ENCODE assay signal across 9 mouse cellular contexts in the genomic region with DNA sequence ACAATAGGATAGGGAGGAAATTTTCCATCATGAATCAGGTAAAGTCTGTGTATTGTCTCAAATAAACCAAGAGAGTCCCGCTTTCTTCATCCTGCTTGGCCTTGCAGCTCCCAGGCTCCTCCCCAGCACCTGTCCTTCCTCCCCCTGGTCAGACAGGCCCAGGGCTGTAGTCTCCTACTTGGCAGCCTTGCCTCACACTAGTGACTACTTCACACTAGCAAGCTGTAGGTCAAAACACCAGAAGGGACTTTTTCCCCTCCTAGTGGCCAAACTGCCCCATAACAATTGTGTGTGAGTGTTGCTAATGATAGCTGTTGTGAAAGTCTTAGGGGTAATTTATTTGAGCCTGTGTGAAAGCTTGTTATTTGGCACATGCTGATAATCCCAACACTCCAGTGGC.
DNase-seq lines count a peak whose midpoint lies in the region; ATAC-seq and TF ChIP-seq lines count a peak whose summit lies in the region.
"Had no signal": no experiment of that assay in that cellular context is flagged by ENCODE, and none has a peak within 500 bp of the region (broad histone marks: within the 10 kb centered on the region; RNA-seq: fewer than 3 reads in every experiment).

No protein-coding gene starts in this region.

- dilution Hi-C loops in CH12.LX (cut with MboI; ENCODE audit: extremely low pct_ligation_motif_present, extremely low pct_unique_long_range_greater_than_20kb, low sequenced_read_pairs): no loop called here

- TF ChIP-seq POLR2A in CH12.LX (IDR thresholded peaks at IDR 0.05; ENCODE audit: low read depth, low read length): no peak

- TF ChIP-seq EP300 in liver, embryonic 14.5 days (IDR thresholded peaks at IDR 0.05; ENCODE audit: low read depth): no peak
- no peak for TF ChIP-seq EP300 in CH12.LX (IDR thresholded peaks at IDR 0.05; ENCODE audit: low read length)

- peak; percentile 40 for TF ChIP-seq CTCF in liver, embryonic 14.5 days (IDR thresholded peaks at IDR 0.05; ENCODE audit: low read depth)
- peak; percentile 48 to 74; a peak in 2 of 4 replicates for TF ChIP-seq CTCF in CH12.LX (conservative IDR thresholded peaks at IDR 0.05 in 1 of 2, IDR thresholded peaks at IDR 0.05 in 1 of 2; ENCODE audit: low read depth in 2 of 2, low read length in 2 of 2)

- no peaks in the 10 kb centered on the region for H3K36me3 ChIP-seq in embryonic facial prominence, embryonic 11.5 days (replicated peaks; ENCODE audit: control insufficient read depth, insufficient read depth, low read depth, low read length)
- H3K36me3 ChIP-seq in embryonic facial prominence, embryonic 10.5 days (replicated peaks): peaks cover 10% of the 10 kb centered on the region
- H3K36me3 ChIP-seq in liver, embryonic 14.5 days (replicated peaks; ENCODE audit: control insufficient read depth, insufficient read depth, low read depth): no peaks in the 10 kb centered on the region
- H3K36me3 ChIP-seq in CH12.LX (replicated peaks in 1 of 2; ENCODE audit: control insufficient read depth in 1 of 2, insufficient read depth in 1 of 2, low read length in 1 of 2): no peaks in the 10 kb centered on the region
- H3K36me3 ChIP-seq: embryonic facial prominence, embryonic 12.5 days had no signal

- DNase-seq in embryonic facial prominence, embryonic 11.5 days (ENCODE audit: low spot score): peak; percentile 28
- no peak for DNase-seq in embryonic facial prominence, embryonic 10.5 days (ENCODE audit: low spot score)
- no peak for DNase-seq in liver, embryonic 14.5 days (ENCODE audit: low read depth in 3 of 3, low spot score in 3 of 3)
- no peak for DNase-seq in liver
- peak; percentile 43 for DNase-seq in CH12.LX (ENCODE audit: extremely low read depth)
- DNase-seq in cerebellum, postnatal 14 days: peak; percentile 48 to 52
- no peak for DNase-seq in right cerebral cortex, adult 18-20 months
- DNase-seq in gastrocnemius, postnatal 25 days: no peak

- peak; percentile 69 for TF ChIP-seq RAD21 in CH12.LX (IDR thresholded peaks at IDR 0.05; ENCODE audit: low read depth, low read length)

- H3K27ac ChIP-seq in embryonic facial prominence, embryonic 11.5 days (replicated peaks; ENCODE audit: low read depth, low read length): no peak overlapping the region
- no peak overlapping the region for H3K27ac ChIP-seq in embryonic facial prominence, embryonic 10.5 days (replicated peaks)
- no peak overlapping the region for H3K27ac ChIP-seq in liver, embryonic 14.5 days
- no peak overlapping the region for H3K27ac ChIP-seq in CH12.LX (ENCODE audit: insufficient read depth, low read depth)
- H3K27ac ChIP-seq: embryonic facial prominence, embryonic 12.5 days had no signal

- H3K4me2 ChIP-seq in embryonic facial prominence, embryonic 11.5 days (ENCODE audit: low read depth, low read length): no peak overlapping the region
- H3K4me2 ChIP-seq in liver, embryonic 14.5 days (ENCODE audit: low read depth): no peak overlapping the region
- no peak overlapping the region for H3K4me2 ChIP-seq in CH12.LX (ENCODE audit: insufficient read depth, low read depth, poor library complexity, severe bottlenecking)
- H3K4me2 ChIP-seq: embryonic facial prominence, embryonic 12.5 days had no signal

- H3K9me3 ChIP-seq in embryonic facial prominence, embryonic 11.5 days (replicated peaks; ENCODE audit: control insufficient read depth, low read length): no peaks in the 10 kb centered on the region
- no peaks in the 10 kb centered on the region for H3K9me3 ChIP-seq in embryonic facial prominence, embryonic 10.5 days
- H3K9me3 ChIP-seq in liver, embryonic 14.5 days (ENCODE audit: control insufficient read depth, low read length): no peaks in the 10 kb centered on the region
- H3K9me3 ChIP-seq in CH12.LX (replicated peaks; ENCODE audit: low read length): no peaks in the 10 kb centered on the region
- H3K9me3 ChIP-seq: embryonic facial prominence, embryonic 12.5 days had no signal

- H3K4me1 ChIP-seq in embryonic facial prominence, embryonic 11.5 days (ENCODE audit: control insufficient read depth, insufficient read depth, low read length): no peaks in the 10 kb centered on the region
- peaks cover 9% of the 10 kb centered on the region; the same call in 1 of the 2 replicates for H3K4me1 ChIP-seq in embryonic facial prominence, embryonic 10.5 days
- H3K4me1 ChIP-seq in liver, embryonic 14.5 days (replicated peaks; ENCODE audit: control insufficient read depth in 2 of 2, insufficient read depth in 2 of 2, low read length in 1 of 2): no peaks in the 10 kb centered on the region
- H3K4me1 ChIP-seq in CH12.LX (ENCODE audit: control insufficient read depth in 1 of 2, insufficient read depth in 2 of 2): peaks cover 4 to 8% of the 10 kb centered on the region in 2 experiments; a peak in 3 of 4 replicates

- ATAC-seq in embryonic facial prominence, embryonic 11.5 days (replicated peaks; ENCODE audit: insufficient number of reproducible peaks, low FRiP score, low TSS enrichment, low read depth): no peak
- no peak for ATAC-seq in liver, embryonic 14.5 days (ENCODE audit: insufficient read depth)

- H3K27me3 ChIP-seq in embryonic facial prominence, embryonic 11.5 days (ENCODE audit: control insufficient read depth, insufficient read depth, low read length): no peaks in the 10 kb centered on the region
- no peaks in the 10 kb centered on the region for H3K27me3 ChIP-seq in embryonic facial prominence, embryonic 10.5 days (replicated peaks; ENCODE audit: low read depth, poor library complexity, severe bottlenecking)
- no peaks in the 10 kb centered on the region for H3K27me3 ChIP-seq in liver, embryonic 14.5 days (ENCODE audit: control insufficient read depth, insufficient read depth, low read length)
- H3K27me3 ChIP-seq in CH12.LX (replicated peaks): peaks cover 32% of the 10 kb centered on the region
- H3K27me3 ChIP-seq: embryonic facial prominence, embryonic 12.5 days had no signal

- H3K4me3 ChIP-seq in embryonic facial prominence, embryonic 11.5 days (ENCODE audit: low read depth, low read length): no peak overlapping the region
- no peak overlapping the region for H3K4me3 ChIP-seq in embryonic facial prominence, embryonic 10.5 days
- H3K4me3 ChIP-seq in liver, embryonic 14.5 days (ENCODE audit: insufficient read depth in 1 of 2, low read depth in 2 of 2, low read length in 2 of 2): no peak overlapping the region
- H3K4me3 ChIP-seq in CH12.LX (replicated peaks in 1 of 3; ENCODE audit: low read depth in 2 of 3, low read length in 2 of 3, poor library complexity in 1 of 3): no peak overlapping the region
- H3K4me3 ChIP-seq: embryonic facial prominence, embryonic 12.5 days had no signal

- in situ Hi-C loops in CH12.LX (cut with MboI; ENCODE audit: low pct_ligation_motif_present, low pct_unique_long_range_greater_than_20kb, low sequenced_read_pairs): loop anchor here (10.0 kb wide), 1 partner anchor 210 kb away; the partner anchor contains the start of gene Slc4a8

- H3K9ac ChIP-seq in embryonic facial prominence, embryonic 11.5 days (replicated peaks; ENCODE audit: low read length): no peak overlapping the region
- H3K9ac ChIP-seq in liver, embryonic 14.5 days (replicated peaks): no peak overlapping the region
- H3K9ac ChIP-seq in CH12.LX (ENCODE audit: insufficient read depth, low read depth): no peak overlapping the region
- H3K9ac ChIP-seq: embryonic facial prominence, embryonic 12.5 days had no signal

- H3K79me2 ChIP-seq in CH12.LX (replicated peaks; ENCODE audit: control insufficient read depth, extremely low read depth, insufficient read depth, poor library complexity, severe bottlenecking): no peaks in the 10 kb centered on the region

- 80% methylated on average over 1 of the region's 1 CpGs for WGBS in embryonic facial prominence, embryonic 11.5 days
- WGBS in embryonic facial prominence, embryonic 10.5 days: 85% methylated on average over 1 of the region's 1 CpGs
- 35% methylated on average over 1 of the region's 1 CpGs for WGBS in liver, embryonic 14.5 days (ENCODE audit: insufficient replicate concordance)

TF ChIP-seq in CH12.LX, 34 proteins besides CTCF, POLR2A, EP300 and RAD21:
- TF ChIP-seq SMC3 (IDR thresholded peaks at IDR 0.05; ENCODE audit: low read depth, low read length) (peak; percentile 62), E2F4 (IDR thresholded peaks at IDR 0.05; ENCODE audit: insufficient replicate concordance, low read depth, low read length) (no peak)

Comparison
In these comparisons a context has a peak if more than half of its experiments do, and no peak if none do; other contexts are left out.
1. DNase-seq: peak in embryonic facial prominence, embryonic 11.5 days (single experiment), CH12.LX (single experiment) and cerebellum, postnatal 14 days (2 of 2); none in embryonic facial prominence, embryonic 10.5 days (single experiment), liver, embryonic 14.5 days (0 of 3), liver (single experiment), right cerebral cortex, adult 18-20 months (single experiment) and gastrocnemius, postnatal 25 days (single experiment).